10 mouse cellular contexts compared by ENCODE assay signal in the genomic region with DNA sequence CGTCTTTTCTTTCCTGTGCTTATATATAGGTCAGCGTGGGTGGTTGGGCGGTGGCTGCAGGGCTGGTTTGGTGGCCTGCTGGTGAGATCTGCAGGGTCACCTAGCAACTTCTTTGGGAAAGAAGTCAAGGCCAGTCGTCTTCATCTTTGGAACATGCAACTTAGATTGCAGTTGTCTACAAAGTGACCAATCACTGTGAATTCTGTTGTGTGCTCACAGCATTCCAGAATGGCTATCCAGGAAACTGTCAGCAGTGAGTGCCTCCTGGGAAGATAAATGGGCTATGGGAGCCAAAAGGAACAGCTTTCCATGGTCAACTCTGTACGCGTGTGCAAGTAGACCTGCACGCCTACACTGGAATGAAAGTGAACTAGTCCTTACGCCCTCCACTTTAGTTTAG.
DNase-seq lines count a peak whose midpoint lies in the region.
"Had no signal": no experiment of that assay in that cellular context is flagged by ENCODE, and none has a peak within 500 bp of the region (broad histone marks: within the 10 kb centered on the region; RNA-seq: fewer than 3 reads in every experiment).

No protein-coding gene starts in this region.

- peak; percentile 12 to 16 for DNase-seq in cerebellum, postnatal 25 days
- no peak for DNase-seq in cerebellum, adult 8-10 months
- DNase-seq in kidney, postnatal 4 days = peak; percentile 2 to 6
- DNase-seq in kidney, adult 18-20 months = no peak
- DNase-seq in NIH3T3 (ENCODE audit: low read depth) = peak; percentile 3
- DNase-seq in fat pad, adult 2 months (ENCODE audit: extremely low read depth, low read depth, low spot score) = peak; percentile 25
- no peak for DNase-seq in embryo, embryonic 10 days (ENCODE audit: low spot score)
- no peak for DNase-seq in left cerebral cortex, adult 11 months (ENCODE audit: low spot score)
- DNase-seq: gastrocnemius, postnatal 14 days; left cerebral cortex, postnatal 4 days had no signal

Comparison
In these comparisons a context has a peak if more than half of its experiments do, and no peak if none do; other contexts are left out.
1. DNase-seq: peak in cerebellum, postnatal 25 days (2 of 2), kidney, postnatal 4 days (2 of 2), NIH3T3 (single experiment) and fat pad, adult 2 months (single experiment); none in cerebellum, adult 8-10 months (single experiment), kidney, adult 18-20 months (single experiment), embryo, embryonic 10 days (single experiment) and left cerebral cortex, adult 11 months (single experiment).